In genomic region chr2:173276859-173277258, GRCm38 (mm10) we compare ENCODE assay signal across 8 mouse cellular contexts. TPM values are rescaled to one million over a fixed set of nuclear protein-coding genes. Genes with fewer than 3 reads are reported as not detected.
DNase-seq lines count a peak whose midpoint lies in the region; ATAC-seq and TF ChIP-seq lines count a peak whose summit lies in the region.

No protein-coding gene starts in this region.

- 2% methylated on average over 12 of the region's 12 CpGs for WGBS in forebrain, embryonic 15.5 days
- WGBS in midbrain, embryonic 12.5 days = 4% methylated on average over 12 of the region's 12 CpGs

- no peaks in the 10 kb centered on the region for H3K9me3 ChIP-seq in E14TG2a.4 (ENCODE audit: low read length)
- no peaks in the 10 kb centered on the region for H3K9me3 ChIP-seq in forebrain, embryonic 15.5 days
- no peaks in the 10 kb centered on the region for H3K9me3 ChIP-seq in midbrain, embryonic 12.5 days

- TF ChIP-seq CTCF in E14TG2a.4 (conservative IDR thresholded peaks at IDR 0.05; ENCODE audit: low read length) = no peak

- peak overlapping the region; percentile 86 for H3K4me3 ChIP-seq in E14TG2a.4 (replicated peaks; ENCODE audit: low read length)
- H3K4me3 ChIP-seq in forebrain, embryonic 15.5 days = peak overlapping the region; percentile 100
- peak overlapping the region; percentile 93 for H3K4me3 ChIP-seq in midbrain, embryonic 12.5 days

- H3K27ac ChIP-seq in forebrain, embryonic 15.5 days (replicated peaks) = peak overlapping the region; percentile 89
- peak overlapping the region; percentile 63 for H3K27ac ChIP-seq in midbrain, embryonic 12.5 days (replicated peaks)

- DNase-seq in embryo, embryonic 10.5 days (ENCODE audit: low spot score) = peak; percentile 71
- DNase-seq in embryo, embryonic 10 days (ENCODE audit: low spot score) = no peak
- peak; percentile 81 for DNase-seq in kidney, postnatal 10 days
- no peak for DNase-seq in adrenal gland, adult 8-10 months
- DNase-seq in cerebellum, adult 11-12 months = no peak

- peaks cover 84% of the 10 kb centered on the region for H3K4me1 ChIP-seq in E14TG2a.4 (replicated peaks; ENCODE audit: low read depth, low read length)
- H3K4me1 ChIP-seq in forebrain, embryonic 15.5 days = peaks cover 43% of the 10 kb centered on the region
- H3K4me1 ChIP-seq in midbrain, embryonic 12.5 days = peaks cover 41% of the 10 kb centered on the region

- H3K27me3 ChIP-seq in E14TG2a.4 (ENCODE audit: insufficient read depth, low read length) = peaks cover 23% of the 10 kb centered on the region
- H3K27me3 ChIP-seq in forebrain, embryonic 15.5 days = no peaks in the 10 kb centered on the region
- peaks cover 47% of the 10 kb centered on the region for H3K27me3 ChIP-seq in midbrain, embryonic 12.5 days

- peak overlapping the region; percentile 99 for H3K9ac ChIP-seq in forebrain, embryonic 15.5 days (replicated peaks)
- peak overlapping the region; percentile 97 for H3K9ac ChIP-seq in midbrain, embryonic 12.5 days (replicated peaks)

- peak; percentile 36 for ATAC-seq in forebrain, embryonic 15.5 days (replicated peaks)
- ATAC-seq in midbrain, embryonic 12.5 days (ENCODE audit: low FRiP score, low read depth) = peak; percentile 38

- H3K36me3 ChIP-seq in E14TG2a.4 (ENCODE audit: insufficient read depth, low read length) = peaks cover 11% of the 10 kb centered on the region
- no peaks in the 10 kb centered on the region for H3K36me3 ChIP-seq in forebrain, embryonic 15.5 days
- no peaks in the 10 kb centered on the region for H3K36me3 ChIP-seq in midbrain, embryonic 12.5 days

- peak overlapping the region; percentile 74 for H3K4me2 ChIP-seq in forebrain, embryonic 15.5 days (replicated peaks)
- H3K4me2 ChIP-seq in midbrain, embryonic 12.5 days (replicated peaks) = peak overlapping the region; percentile 66

RNA-seq across cellular contexts. Expression of gene Pmepa1, which starts 0.5 kb away (rescaled TPM):
- polyA plus RNA-seq in forebrain, embryonic 15.5 days (2015; fragmentation: Nextera tagmentation; extraction: Ambion mirVana) = 6.8 and 7.5 TPM in 2 replicates
- 4.6 and 4.8 TPM in 2 replicates for polyA plus RNA-seq in midbrain, embryonic 12.5 days (2016; fragmentation: Nextera tagmentation; extraction: Ambion mirVana)
- 10 to 100 TPM; 29.4 to 57.0 (median 38.3) TPM for total RNA-seq in adrenal gland, adult 8-10 months (2022)

RNA-seq across cellular contexts. Expression of gene Zbp1, which starts 58.1 kb away (rescaled TPM):
- polyA plus RNA-seq in forebrain, embryonic 15.5 days (2015; fragmentation: Nextera tagmentation; extraction: Ambion mirVana) = 0.11 and 0.23 TPM in 2 replicates
- 0.63 and 0.80 TPM in 2 replicates for polyA plus RNA-seq in midbrain, embryonic 12.5 days (2016; fragmentation: Nextera tagmentation; extraction: Ambion mirVana)
- 1 to 10 TPM; 1.1 to 5.3 (median 2.5) TPM for total RNA-seq in adrenal gland, adult 8-10 months (2022)

Comparison
In these comparisons a context has a peak if more than half of its experiments do, and no peak if none do; other contexts are left out.
1. DNase-seq: peak in embryo, embryonic 10.5 days (single experiment) and kidney, postnatal 10 days (single experiment); none in embryo, embryonic 10 days (single experiment), adrenal gland, adult 8-10 months (single experiment) and cerebellum, adult 11-12 months (single experiment).
2. Peak in every context shown above with its lines, with median percentiles within 50 percentile points of each other: H3K4me3 ChIP-seq.